Mouse (Mus musculus) heart, adult 2 months (tissue): Measurements from ENCODE around the gene 5730522E02Rik. TPM values are rescaled to one million over a fixed set of nuclear protein-coding genes. Genes with fewer than 3 reads are reported as not detected.

Source experiments
- DNase-seq, 2 experiments: peaks; one replicate each; pipeline ENCODE4 v3.0.0; 2021
- H3K27ac ChIP-seq: fragments of 200-600 bp; 2 replicates; pipeline ENCODE4 v1.8.1; 2022
- H3K27me3 ChIP-seq: fragments of 200-500 bp; 2 replicates; pipeline ENCODE4 v1.6.1; 2012; ENCODE audit warnings: mild to moderate bottlenecking, low read length, inconsistent platforms, mixed read lengths; ENCODE audit not compliant: control insufficient read depth, insufficient read depth
- H3K36me3 ChIP-seq: fragments of 200-500 bp; 2 replicates; pipeline ENCODE4 v1.6.1; 2012; ENCODE audit warnings: low read length, inconsistent platforms; ENCODE audit not compliant: control insufficient read depth, insufficient read depth
- H3K4me1 ChIP-seq: fragments of 200-500 bp; 2 replicates; pipeline ENCODE4 v1.6.1; 2011; ENCODE audit warnings: low read length; ENCODE audit not compliant: control insufficient read depth, insufficient read depth
- H3K4me3 ChIP-seq: fragments of 200-600 bp; 2 replicates; pipeline ENCODE4 v1.8.1; 2022
- H3K79me2 ChIP-seq: fragments of 200-500 bp; replicated peaks from 2 replicates; pipeline ENCODE4 v1.6.1; 2012; ENCODE audit warnings: mild to moderate bottlenecking, inconsistent platforms, low read length, moderate library complexity, mixed read lengths; ENCODE audit not compliant: control insufficient read depth, insufficient read depth
- H3K9ac ChIP-seq: fragments of 200-500 bp; 2 replicates; pipeline ENCODE4 v1.6.1; 2012; ENCODE audit warnings: low read depth, mild to moderate bottlenecking, control low read depth, inconsistent platforms, low read length, mixed read lengths
- CTCF ChIP-seq: fragments of 200-600 bp; IDR thresholded peaks from 2 replicates; pipeline ENCODE4 v1.8.1; 2022; ENCODE audit warnings: antibody characterized with exemption, mild to moderate bottlenecking, moderate library complexity
- EP300 ChIP-seq: fragments of 200-500 bp; IDR thresholded peaks from 2 replicates; pipeline ENCODE4 v1.6.1; 2011; ENCODE audit warnings: low read depth, low read length, control low read depth; ENCODE audit not compliant: insufficient read depth
- POLR2A ChIP-seq: fragments of 200-500 bp; IDR thresholded peaks from 2 replicates; pipeline ENCODE4 v1.6.1; 2011; ENCODE audit warnings: mild to moderate bottlenecking, low read depth, low read length, control low read depth; ENCODE audit not compliant: insufficient read depth
- WGBS: fragments of 180-500 bp; shearing (Covaris S2); methylation state at CpG from one replicate; pipeline ENCODE4 v1.1.7; 2018; 5-methylcytosine and 5-hydroxymethylcytosine counted together
- intact Hi-C: fragments of 180-260 bp; cut with DNase I; formaldehyde crosslinking; loops from one replicate; pipeline ENCODE4 v1.15.1; 2025
- polyA plus RNA-seq: library from polyadenylated mRNA; depleted of rRNA; stranded (reverse); fragments of >200 nt; gene quantifications from 2 replicates; pipeline ENCODE4 v1.2.3, GENCODE M21; 2012
- total RNA-seq, 2 experiments: library from RNA; stranded (reverse); gene quantifications; 2 replicates each; pipeline ENCODE4 v1.2.3; 2021

Gene 5730522E02Rik
- total and polyA plus RNA-seq, 3 experiments = not detected

- H3K9ac ChIP-seq = no peak overlapping the region
- no peaks in the 10 kb centered on the region for H3K27me3 ChIP-seq
- DNase-seq = no peak
- TF ChIP-seq POLR2A (no peak), EP300 (no peak), CTCF (no peak)
- H3K4me1 ChIP-seq = no peaks in the 10 kb centered on the region
- H3K4me3 ChIP-seq = no peak overlapping the region
- no peaks in the 10 kb centered on the region for H3K79me2 ChIP-seq
- intact Hi-C loops = no loop called here
- H3K27ac ChIP-seq = no peak overlapping the region
- WGBS = 66% methylated on average over 1 of the region's 1 CpGs
- no peaks in the 10 kb centered on the region for H3K36me3 ChIP-seq
These were observed 72.5 kb downstream of the 5730522E02Rik start for GRCm38 (mm10) chr11:26138013-26138412.

- intact Hi-C loops = no loop called here
- H3K27ac ChIP-seq = no peak overlapping the region
- H3K79me2 ChIP-seq = no peaks in the 10 kb centered on the region
These were observed 79.7 kb downstream of the 5730522E02Rik start for GRCm38 (mm10) chr11:26130911-26131310.

GRCm38 (mm10) chr11:26129054-26129453 lies 81.5 kb downstream of the 5730522E02Rik start:
- DNase-seq = no peak
- Histone ChIP-seq H3K79me2 (no peaks in the 10 kb centered on the region), H3K36me3 (no peaks in the 10 kb centered on the region), H3K9ac (no peak overlapping the region), H3K27ac (no peak overlapping the region), H3K27me3 (no peaks in the 10 kb centered on the region), H3K4me3 (no peak overlapping the region), H3K4me1 (peaks cover 1% of the 10 kb centered on the region)
- TF ChIP-seq CTCF (no peak), POLR2A (no peak), EP300 (no peak)
- 53% methylated on average over 2 of the region's 2 CpGs for WGBS
- intact Hi-C loops = no loop called here

More at GRCm38 (mm10) chr11:26130911-26131310, 79.7 kb downstream of the 5730522E02Rik start:
- Histone ChIP-seq H3K4me1 (peaks cover 1% of the 10 kb centered on the region), H3K9ac (no peak overlapping the region), H3K36me3 (no peaks in the 10 kb centered on the region), H3K4me3 (no peak overlapping the region), H3K27me3 (no peaks in the 10 kb centered on the region)
- TF ChIP-seq EP300 (no peak), CTCF (no peak), POLR2A (no peak)
- DNase-seq = no peak
- 52% methylated on average over 11 of the region's 11 CpGs for WGBS

GRCm38 (mm10) chr11:26128385-26128784 lies 82.2 kb downstream of the 5730522E02Rik start:
- intact Hi-C loops = no loop called here
- Histone ChIP-seq H3K4me3 (no peak overlapping the region), H3K79me2 (no peaks in the 10 kb centered on the region), H3K9ac (no peak overlapping the region), H3K27me3 (no peaks in the 10 kb centered on the region), H3K27ac (no peak overlapping the region), H3K36me3 (no peaks in the 10 kb centered on the region), H3K4me1 (peaks cover 1% of the 10 kb centered on the region)
- no peak for DNase-seq
- no peak for TF ChIP-seq POLR2A
- TF ChIP-seq EP300 = no peak
- TF ChIP-seq CTCF = no peak
- WGBS = 11% methylated on average over 2 of the region's 2 CpGs

- intact Hi-C loops = no loop called here
- Histone ChIP-seq H3K4me1 (peaks cover 1% of the 10 kb centered on the region), H3K36me3 (no peaks in the 10 kb centered on the region), H3K9ac (no peak overlapping the region), H3K79me2 (no peaks in the 10 kb centered on the region), H3K4me3 (no peak overlapping the region), H3K27me3 (no peaks in the 10 kb centered on the region), H3K27ac (no peak overlapping the region)
- no peak for DNase-seq
- TF ChIP-seq POLR2A = no peak
- TF ChIP-seq CTCF = no peak
- TF ChIP-seq EP300 = no peak
These were observed 84.6 kb downstream of the 5730522E02Rik start for GRCm38 (mm10) chr11:26125923-26126322.

- H3K27ac ChIP-seq = no peak overlapping the region
- WGBS = 78% methylated on average over 8 of the region's 8 CpGs
- no peaks in the 10 kb centered on the region for H3K4me1 ChIP-seq
- no peak for DNase-seq
- H3K4me3 ChIP-seq = no peak overlapping the region
- no peaks in the 10 kb centered on the region for H3K27me3 ChIP-seq
- no peaks in the 10 kb centered on the region for H3K36me3 ChIP-seq
- TF ChIP-seq CTCF (no peak), POLR2A (no peak), EP300 (no peak)
- no peak overlapping the region for H3K9ac ChIP-seq
- H3K79me2 ChIP-seq = no peaks in the 10 kb centered on the region
- intact Hi-C loops = no loop called here
These were observed 89.6 kb downstream of the 5730522E02Rik start for GRCm38 (mm10) chr11:26120781-26121557.
